Mouse (Mus musculus): Measurements from ENCODE around the gene Anxa9.

Anxa9 gene

GRCm38 (mm10) chr3:95269789-95270188 is 37.2 kb downstream of the Anxa9 start:
- in situ Hi-C loops (cut with MboI; ENCODE audit: low pct_unique_long_range_greater_than_20kb in 1 of 2, low sequenced_read_pairs in 2 of 2, unreplicated experiment in 1 of 2) = no loop called here

DNA sequence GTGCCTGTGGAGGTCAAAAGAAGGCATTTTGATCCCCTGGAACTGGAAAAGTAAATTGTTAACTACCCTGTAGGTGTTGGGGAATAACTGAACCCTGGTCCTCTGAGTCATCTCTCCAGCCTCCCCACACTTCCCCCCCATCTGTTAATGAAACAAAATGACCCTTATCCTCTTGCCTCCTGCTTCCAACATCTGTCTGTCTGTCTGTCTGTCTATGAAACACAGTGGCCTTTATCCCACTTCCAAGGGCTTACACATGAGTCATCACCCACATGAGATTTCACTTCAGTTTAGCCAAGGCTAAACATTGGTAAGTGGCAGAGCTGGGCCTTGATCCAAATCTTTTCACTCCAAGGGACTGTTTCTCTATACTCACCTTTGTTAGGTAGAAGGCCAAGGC is 39.1 kb downstream of the Anxa9 start:
- in situ Hi-C loops (cut with MboI; ENCODE audit: low pct_unique_long_range_greater_than_20kb in 1 of 2, low sequenced_read_pairs in 2 of 2, unreplicated experiment in 1 of 2) = no loop called here

- in situ Hi-C loops (cut with MboI; ENCODE audit: low pct_unique_long_range_greater_than_20kb in 1 of 2, low sequenced_read_pairs in 2 of 2, unreplicated experiment in 1 of 2) = no loop called here
These were observed 40.9 kb downstream of the Anxa9 start for GRCm38 (mm10) chr3:95266052-95266451.

- in situ Hi-C loops (cut with MboI; ENCODE audit: low pct_unique_long_range_greater_than_20kb in 1 of 2, low sequenced_read_pairs in 2 of 2, unreplicated experiment in 1 of 2) = no loop called here
These were observed 42.3 kb downstream of the Anxa9 start for GRCm38 (mm10) chr3:95264724-95265123.

GRCm38 (mm10) chr3:95263089-95263739 is 43.8 kb downstream of the Anxa9 start:
- in situ Hi-C loops (cut with MboI; ENCODE audit: low pct_unique_long_range_greater_than_20kb in 1 of 2, low sequenced_read_pairs in 2 of 2, unreplicated experiment in 1 of 2) = no loop called here

DNA sequence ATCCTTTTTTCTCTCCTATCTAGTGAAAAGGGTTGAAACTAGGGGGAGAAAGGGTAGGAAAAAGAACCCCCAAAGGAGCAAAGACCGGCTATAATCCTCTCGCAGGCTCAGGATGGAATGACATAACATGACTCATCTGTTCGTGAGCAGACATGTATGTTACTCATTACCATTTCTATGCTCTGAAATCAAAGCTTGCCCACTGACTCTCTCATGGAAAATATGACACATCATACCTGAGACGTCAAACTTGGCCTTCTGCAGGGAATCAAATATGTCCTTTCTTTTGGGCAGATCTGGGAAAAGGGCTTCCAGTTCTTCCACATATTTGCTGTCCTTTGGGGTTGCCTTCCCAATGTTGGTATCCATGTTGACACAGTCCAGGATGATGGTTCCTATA is 45.0 kb downstream of the Anxa9 start:
- in situ Hi-C loops (cut with MboI; ENCODE audit: low pct_unique_long_range_greater_than_20kb in 1 of 2, low sequenced_read_pairs in 2 of 2, unreplicated experiment in 1 of 2) = no loop called here

DNA sequence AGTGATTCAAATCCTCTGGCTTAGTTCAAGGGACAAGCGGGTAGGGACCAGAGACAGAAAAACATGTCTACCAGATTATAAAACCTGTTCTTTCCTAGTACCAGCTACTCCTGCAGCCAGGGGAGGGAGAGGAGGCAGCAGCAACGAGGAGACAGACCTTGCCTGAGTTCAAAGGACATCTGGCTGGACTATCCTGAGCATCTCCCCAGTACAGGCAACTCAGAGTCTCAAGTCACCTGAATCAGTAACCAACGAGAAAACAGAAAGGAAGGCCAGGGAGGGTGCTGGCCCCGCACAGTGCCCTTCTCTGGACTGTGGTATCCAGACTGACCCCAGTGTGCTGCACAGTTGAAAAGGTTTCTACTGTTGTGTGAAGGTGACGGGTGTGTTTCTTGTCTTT is 50.0 kb downstream of the Anxa9 start:
- in situ Hi-C loops (cut with MboI; ENCODE audit: low pct_unique_long_range_greater_than_20kb in 1 of 2, low sequenced_read_pairs in 2 of 2, unreplicated experiment in 1 of 2) = no loop called here

DNA sequence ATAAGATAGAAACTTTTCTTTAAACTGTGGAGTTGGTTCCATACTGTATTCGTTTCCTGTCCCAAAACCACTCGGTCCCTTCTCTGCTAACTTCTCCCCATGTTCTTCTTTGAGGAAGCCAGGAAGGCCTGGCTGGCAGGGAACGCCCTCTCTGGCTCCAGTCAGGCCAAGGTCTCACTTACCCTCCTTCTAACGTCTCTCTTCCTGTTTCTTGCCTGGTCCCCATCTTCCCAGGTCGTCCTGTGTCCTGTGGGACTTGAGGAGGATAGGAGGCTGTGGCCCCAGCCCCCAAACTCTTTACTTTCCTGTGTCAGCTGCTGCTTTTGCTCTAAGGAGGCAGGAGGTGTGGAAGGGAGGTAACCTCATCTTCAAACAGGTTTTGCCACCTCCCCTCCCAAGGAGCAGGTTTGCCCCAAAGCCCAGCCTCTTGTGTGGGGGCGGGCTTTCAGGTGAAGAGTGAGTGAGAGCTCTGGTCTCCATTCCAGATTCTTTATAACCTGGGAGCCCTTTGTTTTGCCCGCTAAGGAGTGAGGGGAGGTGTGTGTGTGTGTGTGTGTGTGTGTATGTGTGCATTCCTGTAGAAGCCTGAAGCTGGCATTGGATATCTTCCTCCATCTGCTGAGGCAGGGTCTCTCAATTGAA is 56.1 kb downstream of the Anxa9 start, which contains the start of gene Bnipl:
Gene Bnipl, minus strand, starts transcription at position 411 of the 642 bp plus-strand sequence.
- in situ Hi-C loops (cut with MboI; ENCODE audit: low pct_unique_long_range_greater_than_20kb in 1 of 2, low sequenced_read_pairs in 2 of 2, unreplicated experiment in 1 of 2) = no loop called here

DNA sequence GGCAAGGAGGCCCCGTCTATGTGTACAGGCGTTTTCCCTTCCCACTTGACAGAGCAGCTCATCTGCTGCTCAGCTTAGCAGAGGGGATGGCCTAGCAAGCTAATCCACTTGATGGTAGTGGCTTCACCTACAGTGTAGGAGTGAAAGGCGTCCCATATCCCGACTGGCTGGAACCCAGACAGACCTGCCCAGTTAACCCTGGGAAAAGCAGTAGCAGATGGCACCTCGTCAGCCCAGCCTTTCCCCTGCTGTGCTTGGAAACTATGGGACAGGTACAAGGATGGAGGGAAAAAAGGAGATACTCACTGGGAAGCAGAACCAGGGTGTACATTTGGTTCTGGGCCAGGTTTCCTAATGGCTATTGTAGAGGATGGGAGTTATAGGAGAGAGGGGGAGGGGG is 56.6 kb downstream of the Anxa9 start:
- in situ Hi-C loops (cut with MboI; ENCODE audit: low pct_unique_long_range_greater_than_20kb in 1 of 2, low sequenced_read_pairs in 2 of 2, unreplicated experiment in 1 of 2) = no loop called here

DNA sequence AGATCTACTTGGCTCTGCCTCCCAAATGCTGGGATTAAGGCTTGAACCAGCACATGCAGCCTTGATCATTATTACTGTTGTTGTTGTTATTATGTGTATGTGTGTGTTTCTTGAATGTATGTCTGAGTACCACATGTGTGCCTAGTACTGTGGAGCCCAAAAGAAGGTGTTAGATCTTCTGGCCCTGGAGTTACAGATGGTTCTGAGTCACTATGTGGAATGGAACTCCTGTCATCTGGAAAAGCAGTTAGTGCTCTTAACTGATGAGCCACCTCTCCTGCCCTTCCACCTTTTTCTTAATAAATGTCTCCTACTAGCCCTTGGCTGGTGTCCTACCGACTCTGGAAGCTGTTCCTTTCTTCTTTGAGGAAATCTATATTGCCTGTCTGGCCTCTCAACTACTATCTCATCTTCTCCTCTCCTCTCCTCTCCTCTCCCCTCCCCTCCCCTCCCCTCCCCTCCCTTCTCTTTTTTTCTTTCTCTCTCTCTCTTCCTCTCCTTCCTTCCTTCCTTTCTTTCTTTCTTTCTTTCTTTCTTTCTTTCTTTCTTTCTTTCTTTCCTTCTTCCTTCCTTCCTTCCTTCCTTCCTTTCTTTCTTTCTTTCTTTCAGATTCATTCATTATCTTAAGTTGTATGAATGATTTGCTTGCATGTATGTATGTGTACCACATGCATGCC is 59.2 kb downstream of the Anxa9 start:
- in situ Hi-C loops (cut with MboI; ENCODE audit: low pct_unique_long_range_greater_than_20kb in 1 of 2, low sequenced_read_pairs in 2 of 2, unreplicated experiment in 1 of 2) = no loop called here

DNA sequence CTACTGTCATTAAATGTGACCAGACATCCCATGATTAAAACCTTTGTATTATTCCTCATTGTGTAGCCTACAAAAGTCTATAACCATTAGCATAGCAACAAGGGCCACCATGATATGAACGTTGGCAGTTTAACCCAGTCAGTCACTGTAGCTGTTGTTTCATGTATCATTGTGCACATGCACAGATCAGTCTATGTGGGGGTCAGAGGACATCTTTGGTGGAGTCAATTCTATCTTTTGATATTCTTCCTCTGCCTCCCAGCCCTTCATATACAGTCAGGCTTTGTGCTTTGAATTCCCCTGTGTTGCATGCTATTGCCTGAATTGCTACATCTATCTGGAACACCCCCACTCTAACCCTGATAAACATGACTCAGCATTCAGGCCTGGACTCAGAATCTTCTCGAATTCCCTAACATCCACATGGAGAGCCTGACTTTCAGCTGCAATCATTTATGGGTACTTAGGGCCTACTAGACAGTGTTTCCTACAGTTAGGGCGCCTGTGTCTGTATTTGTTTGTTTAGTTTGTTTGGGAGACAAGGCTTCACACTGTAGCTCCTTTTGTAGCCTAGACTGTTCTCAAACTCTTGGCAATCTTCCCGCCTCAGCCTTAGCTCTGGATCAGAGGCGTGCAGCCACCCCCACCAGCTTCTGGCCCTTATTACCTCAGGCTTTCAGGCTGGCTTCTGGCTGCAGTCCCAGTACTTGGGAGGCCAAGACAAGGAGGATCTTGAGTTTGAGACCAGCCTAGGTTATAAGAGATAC is 60.3 kb downstream of the Anxa9 start:
- in situ Hi-C loops (cut with MboI; ENCODE audit: low pct_unique_long_range_greater_than_20kb in 1 of 2, low sequenced_read_pairs in 2 of 2, unreplicated experiment in 1 of 2) = no loop called here
